Mouse (Mus musculus) cerebellum, adult 2 months (tissue): ENCODE results near the gene Gm5678.
A peak's percentile ranks its signal among the peaks of the same experiment; 100 is the strongest.

ENCODE experiments used
- CTCF ChIP-seq: fragments of 200-500 bp; IDR thresholded peaks from 2 replicates; pipeline ENCODE4 v1.5.1; 2011; ENCODE audit warnings: low read depth, mild to moderate bottlenecking, control low read depth, low read length, moderate library complexity, borderline replicate concordance; ENCODE audit not compliant: insufficient read depth
- POLR2A ChIP-seq: fragments of 200-500 bp; IDR thresholded peaks from 2 replicates; pipeline ENCODE4 v1.6.1; 2011; ENCODE audit warnings: low read length, control low read depth, borderline replicate concordance; ENCODE audit not compliant: insufficient read depth

GRCm38 (mm10) chr16:93671064-93671463 is 43.2 kb downstream of the Gm5678 start:
- no peak for TF ChIP-seq POLR2A
- TF ChIP-seq CTCF, result peak; percentile 39; the same call in 1 of the 2 replicates
